Mouse (Mus musculus): ENCODE data around the gene Hoxd9.

Hoxd9 gene

DNA sequence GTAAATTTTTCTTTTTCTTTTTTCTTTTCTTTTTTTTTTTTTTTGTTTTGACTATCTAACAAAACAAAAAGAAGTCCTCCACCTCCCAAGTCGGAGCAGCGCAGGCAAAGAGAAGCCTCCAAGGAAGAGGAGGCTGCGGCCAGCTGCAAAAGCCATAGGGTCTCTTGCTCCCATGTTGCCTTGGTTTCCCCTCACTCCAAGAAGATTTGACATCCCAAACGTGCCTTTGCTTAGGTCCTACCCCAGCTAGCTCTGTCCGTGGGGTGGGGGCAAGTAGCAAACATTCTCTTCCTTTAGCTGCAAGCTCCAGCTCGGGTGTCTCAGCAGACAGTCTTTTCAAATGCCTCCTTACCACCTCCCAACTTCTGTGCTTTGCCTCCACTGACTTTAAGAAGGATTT, 36.2 kb downstream of the Hoxd9 start:
- DNase-seq (ENCODE audit: low read depth) = no peak

DNA sequence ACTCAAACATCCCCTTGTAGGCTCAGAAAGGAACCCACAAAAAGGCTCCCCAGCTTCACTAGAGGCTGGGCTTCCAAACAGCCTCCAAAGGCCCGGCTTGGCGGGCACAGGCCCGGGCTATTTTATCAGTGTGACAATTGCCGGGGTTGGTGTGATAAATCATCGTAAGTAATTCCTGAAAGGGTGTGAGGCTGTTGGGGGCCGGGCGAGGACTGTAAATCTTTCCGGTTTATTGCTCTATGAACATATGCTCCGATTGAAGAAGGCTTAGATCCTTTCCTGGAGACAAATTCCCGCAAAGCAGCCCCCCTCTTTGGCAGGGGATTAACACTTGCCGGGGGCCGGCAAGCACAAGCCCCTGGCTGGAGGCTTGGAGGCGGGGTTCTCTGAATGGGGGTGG, 36.9 kb downstream of the Hoxd9 start:
- no peak for DNase-seq (ENCODE audit: low read depth)

DNA sequence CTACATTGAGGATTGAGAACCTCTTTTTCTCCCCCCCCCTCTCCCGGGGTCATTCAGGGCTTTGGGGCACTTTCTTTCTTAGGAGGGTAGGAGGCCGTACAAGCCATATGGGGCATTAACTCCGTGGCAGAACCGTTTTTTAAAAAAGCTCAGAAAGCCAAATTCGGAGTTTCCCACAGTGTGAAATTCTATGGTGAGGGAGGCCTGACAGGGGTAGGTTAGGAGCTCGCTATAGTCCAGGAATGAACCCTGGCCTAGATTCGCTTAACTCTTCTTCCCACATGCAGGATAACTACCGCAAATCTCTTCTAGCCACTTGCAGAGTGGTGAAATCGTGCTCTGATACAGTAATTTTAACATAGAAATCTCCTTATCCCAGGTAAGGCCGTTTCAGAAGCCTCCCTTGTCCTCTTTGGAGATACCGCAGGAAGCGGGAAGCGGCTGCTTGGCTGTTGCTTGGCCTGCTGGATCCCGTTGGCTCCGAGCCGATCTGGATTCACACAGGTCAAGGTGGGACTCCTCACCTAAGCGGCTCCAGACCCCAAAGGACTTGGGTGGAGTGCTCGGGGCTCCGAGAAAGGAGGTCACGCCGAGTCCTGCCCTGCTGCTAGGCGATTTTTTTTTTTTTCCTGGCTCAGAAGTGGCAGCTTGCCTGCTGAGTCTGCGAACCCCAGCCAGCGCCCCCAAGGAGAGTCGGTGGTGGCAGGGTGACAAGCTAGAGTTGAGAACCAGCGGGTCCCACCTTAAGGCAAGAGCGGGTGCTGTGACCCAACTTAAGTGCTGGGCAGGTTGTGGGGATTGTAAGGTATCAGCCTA, 37.7 kb downstream of the Hoxd9 start:
- no peak for DNase-seq (ENCODE audit: low read depth)

DNA sequence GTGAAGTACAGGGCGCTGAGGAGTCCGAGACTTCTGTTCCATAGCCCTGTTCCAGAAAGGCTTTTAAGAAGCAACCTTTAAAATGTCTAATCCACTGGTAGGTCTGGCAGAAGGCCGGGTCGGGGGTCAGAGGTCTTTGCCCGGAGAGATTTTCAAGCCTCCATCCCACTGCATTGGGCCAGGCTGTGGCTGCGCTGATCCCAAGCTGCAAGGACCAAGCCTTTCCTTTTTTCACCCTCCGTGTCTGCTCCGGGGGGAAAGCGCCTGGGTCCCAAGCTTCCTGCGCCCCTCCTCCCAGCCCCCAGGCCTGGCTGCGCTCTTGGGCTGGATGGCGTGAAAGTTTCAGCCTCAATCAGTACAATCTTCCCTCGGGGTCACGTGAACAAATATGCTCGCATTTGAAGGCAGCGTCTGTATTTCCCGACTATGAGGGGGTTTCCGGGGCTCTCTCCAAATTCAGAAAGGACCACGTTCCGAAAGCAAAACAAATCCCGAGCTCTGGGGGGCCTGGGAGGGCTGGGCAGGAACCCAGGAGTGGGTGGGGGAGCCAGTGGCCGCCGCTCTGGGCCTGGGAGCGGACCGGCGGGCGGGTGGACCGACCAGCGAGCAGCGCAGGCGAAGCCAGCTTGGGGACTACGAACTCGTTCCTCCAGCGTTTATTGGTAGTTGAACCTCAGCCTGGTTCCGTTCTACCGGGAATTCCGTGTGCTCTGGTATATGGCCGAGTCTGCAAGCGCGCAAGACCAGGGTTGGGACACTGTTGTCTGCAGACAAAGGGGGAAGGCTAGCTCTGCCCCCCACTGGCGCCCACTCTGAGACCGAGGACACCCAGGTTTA, 38.5 kb downstream of the Hoxd9 start:
- no peak for DNase-seq (ENCODE audit: low read depth)

DNA sequence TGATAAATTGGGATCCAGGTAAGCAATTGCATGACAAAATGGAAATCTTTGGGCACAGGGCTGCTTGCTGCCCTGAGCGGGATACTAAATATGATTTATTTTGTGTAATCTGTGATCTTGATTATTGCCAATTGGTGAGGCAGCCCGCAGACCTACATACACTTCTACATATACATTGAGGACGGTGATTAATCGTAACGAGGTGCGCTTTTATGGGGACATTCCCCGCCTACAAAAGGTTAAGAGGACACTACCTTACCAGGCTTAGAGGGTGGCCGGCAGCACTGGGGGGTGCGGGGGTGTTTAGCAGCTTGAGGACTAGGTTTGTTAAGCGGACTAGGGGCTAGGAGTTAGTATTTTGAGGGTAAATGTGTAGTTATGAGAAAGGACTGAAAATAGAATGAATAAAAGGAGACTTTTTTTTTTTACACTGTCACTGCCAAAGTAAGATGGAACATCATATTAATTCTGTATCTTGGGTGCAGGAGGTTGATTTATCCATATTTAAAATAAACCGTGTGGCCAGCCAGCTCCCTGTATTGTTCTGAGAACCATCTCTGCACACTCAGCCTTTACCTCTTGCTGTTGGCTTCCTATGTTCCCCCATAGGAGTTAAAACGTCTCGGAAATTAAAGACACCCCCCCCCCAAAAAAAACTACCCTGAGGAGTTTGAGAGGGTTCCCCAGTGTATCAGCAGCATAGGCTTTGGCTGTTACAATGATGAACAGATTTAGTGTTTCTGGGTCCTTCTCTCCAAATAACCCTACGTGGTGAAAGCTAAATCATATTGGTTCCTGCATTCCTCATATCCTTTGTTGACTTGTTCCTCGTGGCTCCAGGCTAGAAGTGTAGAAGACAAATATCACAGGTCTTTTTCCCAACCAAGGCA, 39.4 kb downstream of the Hoxd9 start:
- no peak for DNase-seq (ENCODE audit: low read depth)

DNA sequence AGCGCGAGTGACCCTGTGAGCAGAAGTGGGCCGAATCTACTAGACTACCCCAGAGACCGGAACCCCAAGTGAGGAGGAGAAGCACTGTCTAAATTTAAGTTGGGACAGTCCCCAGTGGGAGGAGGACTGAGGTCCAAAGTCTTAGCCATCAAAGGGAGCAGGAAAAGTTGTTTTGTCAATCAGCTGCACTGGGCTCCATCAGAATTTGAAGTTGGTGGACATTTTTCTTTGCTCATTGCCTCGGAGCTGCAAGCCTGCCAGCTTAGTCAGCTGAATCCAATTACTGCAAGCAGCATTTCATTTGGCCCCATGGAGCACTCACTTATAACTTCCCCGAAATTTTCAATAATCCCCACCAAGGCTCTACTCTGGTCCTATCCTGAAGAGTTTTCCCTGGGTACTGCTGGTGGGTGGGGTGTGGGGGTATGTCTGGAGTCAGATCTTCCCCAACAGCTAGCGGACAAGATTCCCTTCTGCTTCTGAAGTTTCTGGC, 40.1 kb downstream of the Hoxd9 start:
- no peak for DNase-seq (ENCODE audit: low read depth)

DNA sequence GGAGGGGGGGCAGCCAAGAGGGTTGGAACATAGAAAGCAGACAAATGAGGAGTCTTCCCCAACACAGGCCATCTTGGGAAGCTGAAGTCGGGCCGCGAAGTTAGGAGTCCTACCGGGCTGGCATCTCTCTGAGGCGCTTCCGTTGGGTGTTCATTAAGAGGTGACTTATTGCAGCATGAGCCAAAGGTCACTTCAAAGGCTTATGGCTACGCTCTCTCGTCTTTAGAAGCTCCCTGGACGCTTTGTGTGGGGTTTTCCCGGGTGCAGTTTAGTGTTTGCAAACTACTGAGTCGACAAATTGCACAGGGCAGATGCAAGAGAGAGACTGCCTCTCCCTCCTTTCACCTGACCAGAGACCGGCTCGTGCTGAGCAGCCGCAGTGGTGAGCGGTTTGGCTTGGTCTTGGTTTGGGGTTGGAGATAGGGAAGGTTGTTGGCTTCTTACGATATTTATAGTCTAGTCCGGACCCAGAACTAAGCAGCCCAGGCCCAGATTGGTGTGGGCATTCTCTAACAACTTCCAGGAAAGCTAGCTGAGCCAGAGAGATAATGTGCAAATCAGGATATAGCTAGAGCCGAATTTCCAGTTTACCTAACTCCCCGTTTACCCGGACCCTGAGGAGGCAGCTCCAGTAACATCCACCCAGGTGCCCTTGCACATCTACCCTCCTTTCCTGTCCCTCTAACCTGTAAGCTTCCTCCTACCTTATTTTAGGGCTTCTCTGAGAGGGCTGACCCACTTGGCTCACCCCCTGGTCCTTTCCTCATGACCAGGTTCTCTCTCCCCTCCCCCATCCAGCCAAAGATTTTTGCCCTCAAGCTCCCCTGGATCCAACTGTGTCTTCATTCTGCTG, 41.3 kb downstream of the Hoxd9 start:
- DNase-seq (ENCODE audit: low read depth) = no peak

DNA sequence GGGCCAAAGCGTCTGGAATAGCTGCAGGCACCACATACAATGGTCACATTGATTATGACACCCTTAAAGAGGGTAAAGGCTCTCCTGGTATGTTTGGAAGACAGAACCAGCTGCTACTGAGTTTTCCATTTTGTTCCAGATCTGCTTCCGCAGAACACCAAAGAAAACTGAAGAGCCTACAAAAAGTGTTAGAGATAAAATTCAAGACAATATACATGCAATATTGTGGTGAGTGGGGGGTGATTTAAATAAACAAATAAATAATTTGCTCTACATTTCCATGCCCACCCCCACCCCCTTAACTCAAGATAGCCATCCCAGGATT, 41.9 kb downstream of the Hoxd9 start:
- DNase-seq (ENCODE audit: low read depth) = no peak

DNA sequence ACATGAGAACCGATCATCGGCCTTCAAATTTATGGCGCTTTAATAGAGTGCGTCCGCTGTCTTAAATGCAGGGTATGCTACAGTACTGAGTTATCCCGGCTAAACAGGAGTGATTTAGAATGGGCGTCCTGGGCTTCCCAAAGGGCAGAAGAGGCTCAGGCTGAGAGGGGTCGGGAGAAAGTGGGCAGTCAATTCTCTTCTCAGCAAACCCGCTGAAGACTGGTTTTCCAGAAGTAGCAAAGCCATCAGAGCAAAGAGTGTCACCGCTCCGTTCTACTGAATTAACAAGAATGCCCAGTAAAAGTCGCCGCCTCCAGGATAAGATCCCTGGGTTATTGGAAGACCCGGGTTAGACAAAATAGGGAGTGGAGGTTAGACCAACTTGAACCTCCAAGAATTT, 42.3 kb downstream of the Hoxd9 start:
- DNase-seq (ENCODE audit: low read depth) = no peak

DNA sequence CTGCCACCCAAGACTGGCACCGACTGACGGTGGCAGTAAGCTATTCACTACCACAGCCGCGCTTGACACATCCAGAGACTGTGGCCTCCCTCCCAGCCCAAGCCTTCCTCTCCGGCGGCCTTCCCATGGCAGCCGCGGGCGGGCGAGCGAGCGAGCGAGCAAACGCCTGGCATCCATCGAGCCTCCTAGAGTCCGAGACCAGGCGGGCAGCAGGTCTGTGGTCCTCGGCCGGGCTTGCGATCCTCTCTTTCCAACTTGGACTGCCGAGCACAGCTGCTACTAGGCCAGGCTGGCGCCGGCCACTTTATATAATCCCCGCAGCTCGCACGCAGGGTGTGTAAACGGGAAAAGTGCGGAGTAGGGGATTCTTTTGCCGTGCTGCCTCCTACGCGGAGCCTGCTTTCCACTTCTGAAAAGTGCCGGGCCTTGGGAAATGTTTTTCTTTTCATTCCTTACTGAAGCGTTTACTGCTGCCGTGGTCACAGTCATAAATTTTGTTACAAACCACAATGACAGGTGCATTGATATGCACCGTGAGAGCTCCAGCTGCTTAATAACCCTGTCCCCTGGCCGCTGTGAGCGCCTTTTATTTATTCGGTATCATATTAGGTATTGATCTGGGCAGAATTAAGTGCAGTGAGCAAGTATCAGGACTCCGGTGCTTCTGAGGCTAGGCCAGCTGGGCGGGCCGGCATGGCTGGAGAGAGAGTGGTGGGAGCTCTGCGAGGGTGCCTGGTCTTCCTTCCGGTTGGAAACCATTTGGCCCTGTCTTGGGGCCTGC, 43.0 kb downstream of the Hoxd9 start:
- no peak for DNase-seq (ENCODE audit: low read depth)

DNA sequence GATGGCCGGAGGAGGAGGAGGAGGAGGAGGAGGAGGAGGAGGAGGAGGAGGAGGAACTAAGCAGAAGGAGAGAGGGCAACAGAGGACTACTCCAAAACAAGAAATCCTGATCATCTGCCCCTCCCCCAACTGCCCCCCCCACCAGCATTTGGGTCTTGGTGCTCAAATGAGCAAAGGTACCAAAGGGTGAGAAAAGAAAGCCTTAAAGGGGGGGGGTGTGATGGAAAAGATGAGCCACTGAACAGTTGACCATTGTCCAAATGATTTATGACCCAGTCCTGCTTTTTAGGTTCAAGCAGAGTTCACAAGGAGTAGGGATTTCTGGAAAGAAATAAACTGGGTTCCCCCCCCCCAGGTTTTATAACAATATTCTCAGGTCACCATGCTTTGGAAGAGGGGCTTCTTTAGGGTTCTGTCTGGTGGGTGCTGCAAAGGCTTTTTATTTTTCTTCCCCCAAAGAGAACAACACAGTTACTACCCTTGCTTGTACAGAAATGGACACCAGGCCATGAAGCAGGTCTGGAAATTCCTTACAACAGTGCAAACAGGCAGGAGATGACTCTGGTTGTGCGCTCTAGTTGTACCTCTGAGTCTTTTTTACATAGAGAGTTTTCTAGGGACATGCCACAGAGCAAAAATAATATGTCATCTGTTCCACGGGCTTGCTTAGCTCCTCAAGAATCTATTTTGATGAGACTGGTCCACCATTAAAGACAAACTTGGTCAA, 43.9 kb downstream of the Hoxd9 start:
- no peak for DNase-seq (ENCODE audit: low read depth)

DNA sequence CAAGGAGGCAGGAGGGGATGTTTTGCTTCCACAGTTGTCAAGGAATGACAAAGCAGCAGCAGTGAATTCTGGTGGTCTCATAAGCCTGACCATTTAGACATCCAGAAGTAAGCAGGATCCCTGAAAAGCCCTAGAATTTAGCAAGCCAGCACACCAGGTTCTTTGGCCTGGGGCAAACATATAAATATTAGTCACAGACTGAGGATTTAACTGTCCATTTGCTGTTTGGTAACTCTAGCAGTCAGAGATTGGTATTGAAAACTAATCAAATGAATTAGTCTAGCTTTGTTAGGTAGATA, 44.4 kb downstream of the Hoxd9 start:
- DNase-seq (ENCODE audit: low read depth) = no peak

DNA sequence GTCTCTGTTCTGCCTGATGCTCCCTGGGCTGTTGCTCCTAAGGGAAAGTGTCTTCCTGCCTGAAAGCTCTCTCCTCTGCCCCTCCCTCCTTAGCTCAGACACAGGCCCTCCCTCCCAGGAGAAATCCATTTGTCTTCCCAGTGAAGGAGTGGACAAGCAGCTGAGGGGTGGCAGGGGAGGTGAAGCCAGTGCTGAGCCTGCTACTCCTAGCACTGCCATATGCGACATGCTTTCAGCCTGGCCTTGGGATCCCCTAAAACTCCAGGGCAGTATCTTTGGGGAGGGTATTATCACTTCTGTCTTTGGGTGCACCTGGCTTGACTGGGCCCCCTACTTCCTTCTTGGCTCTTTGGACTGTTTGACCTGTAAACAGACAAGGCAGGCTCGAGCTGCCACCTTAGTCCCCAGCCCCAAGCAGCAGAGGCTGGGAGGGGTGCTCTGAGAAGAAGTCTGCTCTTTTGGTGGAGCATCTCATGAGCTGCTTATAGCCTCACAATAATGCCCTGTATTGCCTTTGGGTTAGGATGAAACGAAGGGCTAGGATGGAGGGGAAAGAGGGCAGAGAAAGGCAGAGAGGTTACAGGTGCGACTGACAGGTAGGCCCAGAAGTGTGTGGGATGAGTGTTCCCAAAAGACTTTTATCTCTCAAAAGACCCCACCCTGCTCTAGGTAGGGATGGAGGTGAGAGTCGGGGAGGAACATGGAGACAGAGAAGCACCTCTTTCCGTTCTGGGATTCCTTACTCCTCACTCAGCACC, 48.2 kb downstream of the Hoxd9 start:
- DNase-seq (ENCODE audit: low read depth) = no peak

DNA sequence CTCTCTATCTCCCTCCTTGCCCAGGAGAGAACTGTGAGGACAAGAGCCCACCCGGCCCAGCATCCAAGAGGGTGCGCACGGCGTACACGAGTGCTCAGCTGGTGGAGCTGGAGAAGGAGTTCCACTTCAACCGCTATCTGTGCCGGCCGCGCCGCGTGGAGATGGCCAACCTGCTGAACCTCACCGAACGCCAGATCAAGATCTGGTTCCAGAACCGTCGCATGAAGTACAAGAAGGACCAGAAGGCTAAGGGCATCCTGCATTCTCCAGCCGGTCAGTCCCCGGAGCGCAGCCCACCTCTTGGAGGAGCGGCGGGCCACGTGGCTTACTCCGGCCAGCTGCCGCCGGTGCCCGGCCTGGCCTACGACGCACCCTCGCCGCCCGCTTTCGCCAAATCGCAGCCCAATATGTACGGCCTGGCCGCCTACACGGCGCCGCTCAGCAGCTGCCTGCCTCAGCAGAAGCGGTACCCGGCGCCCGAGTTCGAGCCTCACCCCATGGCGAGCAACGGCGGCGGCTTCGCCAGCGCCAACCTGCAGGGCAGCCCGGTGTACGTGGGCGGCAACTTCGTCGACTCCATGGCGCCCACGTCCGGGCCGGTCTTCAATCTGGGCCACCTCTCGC, 48.9 kb downstream of the Hoxd9 start:
- DNase-seq (ENCODE audit: low read depth) = no peak

DNA sequence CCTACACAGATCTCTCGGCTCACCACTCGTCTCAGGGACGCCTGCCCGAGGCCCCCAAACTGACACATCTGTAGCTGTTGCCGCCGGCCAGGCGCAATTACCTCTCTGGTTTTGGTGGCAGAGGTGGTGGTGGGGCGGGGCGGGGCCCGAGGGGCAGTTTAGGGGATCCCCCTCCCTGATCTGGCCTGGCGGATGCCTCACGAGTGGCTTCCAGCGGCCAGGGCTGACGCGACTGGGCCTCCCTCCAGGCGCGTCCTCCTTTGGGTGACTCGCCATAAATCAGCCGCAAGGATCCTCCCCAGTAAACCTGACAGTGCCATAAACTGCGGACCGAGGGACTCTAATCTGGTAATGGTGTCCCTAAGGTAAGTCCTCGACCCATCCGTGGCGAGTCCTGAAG, 49.5 kb downstream of the Hoxd9 start:
- DNase-seq (ENCODE audit: low read depth) = no peak

DNA sequence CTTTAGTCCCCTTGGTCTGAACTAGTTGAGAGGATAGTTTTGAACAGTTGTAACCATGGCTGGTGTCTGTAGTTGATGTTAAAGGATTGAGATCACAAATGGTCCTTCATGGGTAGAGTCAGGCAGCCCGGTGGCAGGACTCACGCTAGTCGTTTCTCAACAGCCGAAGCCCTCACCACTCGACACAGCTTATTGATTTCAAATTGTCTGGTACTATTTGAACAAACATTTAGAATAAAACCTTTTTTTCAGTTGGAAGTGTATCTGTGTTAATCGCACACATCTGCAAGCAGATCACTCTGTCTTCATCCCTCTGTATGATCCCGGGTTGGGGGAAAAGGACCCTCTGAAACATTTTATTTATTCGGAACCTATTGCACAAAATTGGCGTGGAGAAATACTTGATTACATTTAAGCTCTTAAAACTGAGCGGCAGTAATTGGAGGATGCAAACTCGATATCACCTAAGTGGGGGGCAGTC, 50.2 kb downstream of the Hoxd9 start:
- no peak for DNase-seq (ENCODE audit: low read depth)

DNA sequence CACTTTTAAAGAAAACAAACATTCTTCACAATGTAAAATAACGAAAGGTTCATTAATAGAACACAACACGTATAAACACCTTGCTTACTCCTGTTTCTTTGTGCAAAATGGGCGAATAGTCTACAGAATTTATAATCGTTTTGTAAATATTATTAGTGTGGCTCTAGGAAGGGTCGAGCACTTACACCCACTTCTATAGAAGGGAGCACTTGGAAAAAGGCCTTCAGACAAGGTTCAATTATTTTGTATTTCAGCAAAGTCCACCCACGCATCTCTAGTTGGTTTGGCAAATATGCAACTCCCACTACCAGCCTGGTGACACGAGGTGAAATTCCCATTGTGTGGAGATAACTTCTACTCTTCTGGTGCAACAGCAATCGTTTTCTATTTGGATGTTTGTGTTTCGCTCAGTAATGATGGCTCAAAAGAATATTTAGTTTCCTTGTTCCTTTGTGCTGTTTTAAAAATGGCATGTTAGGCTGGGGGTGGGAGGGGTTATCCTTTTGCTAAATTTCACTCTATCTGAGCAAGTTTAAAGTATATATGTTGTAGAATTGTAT, 51.0 kb downstream of the Hoxd9 start:
- no peak for DNase-seq (ENCODE audit: low read depth)

DNA sequence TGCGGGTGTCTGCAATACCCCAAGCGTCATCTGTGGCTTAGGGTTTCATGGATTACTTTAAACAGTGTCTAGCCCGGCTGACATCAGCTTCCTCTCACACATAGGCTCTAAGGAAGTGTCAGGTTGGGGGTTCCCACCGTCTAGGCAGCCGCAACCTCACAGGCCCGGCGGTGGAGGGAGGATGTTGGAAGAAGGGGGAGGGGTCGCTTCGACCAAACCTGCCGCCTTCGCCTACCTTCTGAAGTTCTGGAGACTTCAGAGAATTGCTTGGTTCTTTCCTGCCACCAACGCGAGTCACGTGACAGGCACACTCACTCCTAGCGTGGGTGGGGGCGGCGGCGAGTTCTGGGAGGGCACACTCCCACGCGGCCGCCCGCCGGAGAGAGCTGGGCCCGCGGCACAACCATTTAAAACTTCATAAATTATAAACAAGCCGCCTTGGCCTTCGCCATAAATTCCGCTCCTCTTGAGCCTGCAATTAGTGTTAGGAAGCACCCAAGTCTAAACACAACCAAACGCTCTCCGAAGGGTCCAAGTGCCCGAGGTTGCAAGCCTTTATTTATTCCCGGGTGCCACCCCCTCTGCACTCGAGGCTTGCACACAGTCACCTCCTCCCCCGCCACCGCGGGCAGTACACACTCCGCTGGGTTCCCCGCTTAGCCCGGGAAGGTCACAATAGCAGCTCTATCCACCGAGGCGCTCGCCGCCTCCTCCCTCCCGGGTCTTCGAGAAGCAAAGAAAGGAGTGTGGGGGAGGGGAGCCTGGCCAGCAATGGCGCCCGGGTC, 52.0 kb downstream of the Hoxd9 start:
- DNase-seq (ENCODE audit: low read depth) = no peak
